Mouse (Mus musculus) B cell, adult 2 months (primary cell): ENCODE data around the gene Fabp1.

Source experiments
- DNase-seq, 2 experiments: peaks; one replicate each; pipeline ENCODE4 v3.0.0; 2022

The Fabp1 gene

GRCm38 (mm10) chr6:71199612-71200011 is at the start of gene Fabp1:
TSS of gene Fabp1 (plus strand) at chr6:71199827.
- DNase-seq: no peak

- no peak for DNase-seq
Measured at GRCm38 (mm10) chr6:71151098-71151497, 48.5 kb upstream of the Fabp1 start.

GRCm38 (mm10) chr6:71153486-71153885 is 46.1 kb upstream of the Fabp1 start:
- no peak for DNase-seq

- no peak for DNase-seq
Measured at GRCm38 (mm10) chr6:71154861-71155260, 44.8 kb upstream of the Fabp1 start.

GRCm38 (mm10) chr6:71156674-71157326 is 42.8 kb upstream of the Fabp1 start:
- DNase-seq: peak; percentile 39 to 49

- no peak for DNase-seq
Measured at GRCm38 (mm10) chr6:71161290-71161689, 38.3 kb upstream of the Fabp1 start.

- DNase-seq: no peak
Measured at GRCm38 (mm10) chr6:71162269-71162668, 37.4 kb upstream of the Fabp1 start.

GRCm38 (mm10) chr6:71164394-71164793 is 35.2 kb upstream of the Fabp1 start:
- DNase-seq: no peak

- DNase-seq: peak; percentile 6 to 7
Measured at GRCm38 (mm10) chr6:71166551-71167169, 33.0 kb upstream of the Fabp1 start.

- no peak for DNase-seq
Measured at GRCm38 (mm10) chr6:71172812-71173580, 26.6 kb upstream of the Fabp1 start.

GRCm38 (mm10) chr6:71180596-71180995 is 19.0 kb upstream of the Fabp1 start:
- no peak for DNase-seq

- DNase-seq: no peak
Measured at GRCm38 (mm10) chr6:71184941-71185604, 14.6 kb upstream of the Fabp1 start.

- DNase-seq: no peak
Measured at GRCm38 (mm10) chr6:71189578-71189977, 10.0 kb upstream of the Fabp1 start.

- DNase-seq: no peak
Measured at GRCm38 (mm10) chr6:71190501-71190900, 9.1 kb upstream of the Fabp1 start.

- DNase-seq: no peak
Measured at GRCm38 (mm10) chr6:71193151-71193740, 6.4 kb upstream of the Fabp1 start.

- no peak for DNase-seq
Measured at GRCm38 (mm10) chr6:71196107-71196506, 3.5 kb upstream of the Fabp1 start.

GRCm38 (mm10) chr6:71197636-71198535 is 1.7 kb upstream of the Fabp1 start:
- no peak for DNase-seq

GRCm38 (mm10) chr6:71201925-71202324 is 2.3 kb downstream of the Fabp1 start:
- no peak for DNase-seq

- no peak for DNase-seq
Measured at GRCm38 (mm10) chr6:71203674-71204073, 4.0 kb downstream of the Fabp1 start.

GRCm38 (mm10) chr6:71204166-71204565 is 4.5 kb downstream of the Fabp1 start:
- DNase-seq: no peak

- DNase-seq: no peak
Measured at GRCm38 (mm10) chr6:71208691-71209090, 9.1 kb downstream of the Fabp1 start.

GRCm38 (mm10) chr6:71211917-71212316 is 12.3 kb downstream of the Fabp1 start:
- no peak for DNase-seq
